Mouse (Mus musculus) MEL (cell line): ENCODE results near the gene Tmed10.

Experiments used
- MAFK ChIP-seq: IDR thresholded peaks from 2 replicates; pipeline ENCODE4 v1.6.1; 2011; ENCODE audit warnings: low read depth, mild to moderate bottlenecking, low read length, improper control_type of control experiment, borderline replicate concordance
- POLR2A ChIP-seq, 2 experiments: IDR thresholded peaks; 2 replicates each; pipeline ENCODE4 v1.6.1; 2011 to 2012; ENCODE audit warnings: low read length in 2 of 2, mild to moderate bottlenecking in 2 of 2, control low read depth in 1 of 2, improper control_type of control experiment in 1 of 2, low read depth in 1 of 2, moderate library complexity in 1 of 2; ENCODE audit not compliant: control insufficient read depth in 1 of 2, insufficient read depth in 1 of 2, poor library complexity in 1 of 2

GRCm38 (mm10) chr12:85415876-85416275 is 41.2 kb upstream of the Tmed10 start:
- TF ChIP-seq MAFK (no peak), POLR2A (IDR thresholded peaks at IDR 0.05; ENCODE audit: control insufficient read depth in 1 of 2, insufficient read depth in 1 of 2, low read depth in 1 of 2, low read length in 2 of 2, poor library complexity in 1 of 2) (no peak)
